Mouse (Mus musculus) forebrain, embryonic 11.5 days (tissue): ENCODE measurements around the gene Gm20422. TPM values are rescaled to one million over a fixed set of nuclear protein-coding genes. Genes with fewer than 3 reads are reported as not detected.

Experiments used
- ATAC-seq: fragments of 200-750 bp; cut with Nextera tagmentation; replicated peaks from 2 replicates; pipeline ENCODE4 v1.8.0; 2017; ENCODE audit warnings: moderate TSS enrichment; ENCODE audit not compliant: low FRiP score
- DNase-seq: peaks from one replicate; pipeline ENCODE4 v3.0.0-alpha.2; 2017; ENCODE audit warnings: low spot score
- H3K27ac ChIP-seq: fragments of 300-500 bp; sonication (generic); 2 replicates; pipeline ENCODE4 v1.5.1; 2014; ENCODE audit warnings: low read depth, low read length
- H3K27me3 ChIP-seq: fragments of 300-500 bp; sonication (generic); 2 replicates; pipeline ENCODE4 v1.6.1; 2014; ENCODE audit warnings: mild to moderate bottlenecking, low read length, mixed read lengths; ENCODE audit not compliant: control insufficient read depth, insufficient read depth
- H3K36me3 ChIP-seq: fragments of 300-500 bp; sonication (generic); 2 replicates; pipeline ENCODE4 v1.6.1; 2014; ENCODE audit warnings: mild to moderate bottlenecking, low read length, moderate library complexity, mixed read lengths; ENCODE audit not compliant: control insufficient read depth, insufficient read depth
- H3K4me1 ChIP-seq: fragments of 300-500 bp; sonication (generic); replicated peaks from 2 replicates; pipeline ENCODE4 v1.6.1; 2014; ENCODE audit warnings: low read length, mixed read lengths; ENCODE audit not compliant: control insufficient read depth, insufficient read depth
- H3K4me2 ChIP-seq: fragments of 300-500 bp; sonication (generic); 2 replicates; pipeline ENCODE4 v1.6.1; 2014; ENCODE audit warnings: low read depth, mild to moderate bottlenecking, low read length, moderate library complexity, mixed read lengths; ENCODE audit not compliant: severe bottlenecking
- H3K4me3 ChIP-seq: fragments of 300-500 bp; sonication (generic); 2 replicates; pipeline ENCODE4 v1.5.1; 2014; ENCODE audit warnings: low read depth, low read length
- H3K9ac ChIP-seq: fragments of 300-500 bp; sonication (generic); 2 replicates; pipeline ENCODE4 v1.6.1; 2014; ENCODE audit warnings: low read length
- H3K9me3 ChIP-seq: fragments of 300-500 bp; sonication (generic); 2 replicates; pipeline ENCODE4 v1.6.1; 2016; ENCODE audit warnings: low read length, mixed read lengths; ENCODE audit not compliant: control insufficient read depth
- WGBS: fragments of 180-500 bp; shearing (Covaris S2); extraction: QIAGEN DNeasy Blood & Tissue Kit; methylation state at CpG from one replicate; pipeline ENCODE4 v1.1.7; 2014; 5-methylcytosine and 5-hydroxymethylcytosine counted together
- polyA plus RNA-seq: library from polyadenylated mRNA; unstranded; fragments of >200 nt; fragmentation: Nextera tagmentation; extraction: Ambion mirVana; gene quantifications from 2 replicates; pipeline ENCODE4 v1.2.1, GENCODE M21; 2014

Gene Gm20422
- polyA plus RNA-seq: 0.68 and 0.91 TPM in 2 replicates

- Histone ChIP-seq H3K4me3 (peak within 1 kb of the TSS; percentile 81), H3K4me2 (peak within 1 kb of the TSS; percentile 66), H3K36me3 (no peaks in the 10 kb centered on the region; the same call in 1 of the 2 replicates), H3K27me3 (no peaks in the 10 kb centered on the region), H3K9ac (peak within 1 kb of the TSS; percentile 93), H3K4me1 (peaks cover 3% of the 10 kb centered on the region; the same call in 1 of the 2 replicates), H3K27ac (peak within 1 kb of the TSS; percentile 97), H3K9me3 (no peaks in the 10 kb centered on the region)
- DNase-seq: peak; percentile 93
- WGBS: 0% methylated on average over 41 of the region's 41 CpGs
- peak; percentile 100 for ATAC-seq
These were observed at the start of gene Gm20422 for GRCm38 (mm10) chr8:69774503-69775148. TSS of gene Gm20422 (minus strand) at chr8:69774886.

GRCm38 (mm10) chr8:69822386-69823191 lies 47.9 kb upstream of the Gm20422 start, which contains the start of gene Lpar2:
TSS of gene Lpar2 (plus strand) at chr8:69822429.
- no peaks in the 10 kb centered on the region for H3K27me3 ChIP-seq
- peaks cover 9% of the 10 kb centered on the region for H3K4me1 ChIP-seq
- H3K36me3 ChIP-seq: no peaks in the 10 kb centered on the region; the same call in 1 of the 2 replicates
- WGBS: under 1% methylated on average over 28 of the region's 35 CpGs
- ATAC-seq: peak; percentile 83
- DNase-seq: peak; percentile 91
- peak within 1 kb of the TSS; percentile 43 for H3K4me3 ChIP-seq
- peak within 1 kb of the TSS; percentile 63 for H3K4me2 ChIP-seq
- H3K27ac ChIP-seq: peak within 1 kb of the TSS; percentile 13; the same call in 1 of the 2 replicates
- H3K9ac ChIP-seq: peak within 1 kb of the TSS; percentile 58
- H3K9me3 ChIP-seq: no peaks in the 10 kb centered on the region

- peak overlapping the region; percentile 63 for H3K4me2 ChIP-seq
- H3K36me3 ChIP-seq: peaks cover 2% of the 10 kb centered on the region; the same call in 1 of the 2 replicates
- H3K27ac ChIP-seq: 0 out of 2 replicates have a peak overlapping the region, but pooled peaks have one; percentile 13
- no peaks in the 10 kb centered on the region for H3K9me3 ChIP-seq
- peak overlapping the region; percentile 58 for H3K9ac ChIP-seq
- DNase-seq (peak; percentile 86), ATAC-seq (peak; percentile 61)
- no peaks in the 10 kb centered on the region for H3K27me3 ChIP-seq
- H3K4me3 ChIP-seq: peak overlapping the region; percentile 43
- WGBS: 2% methylated on average over 15 of the region's 22 CpGs
- H3K4me1 ChIP-seq: peaks cover 9% of the 10 kb centered on the region
These were observed 47.3 kb upstream of the Gm20422 start for GRCm38 (mm10) chr8:69821971-69822385.

- peaks cover 9% of the 10 kb centered on the region for H3K4me1 ChIP-seq
- no peak overlapping the region for H3K4me3 ChIP-seq
- no peaks in the 10 kb centered on the region for H3K27me3 ChIP-seq
- DNase-seq (no peak), ATAC-seq (no peak)
- no peak overlapping the region for H3K27ac ChIP-seq
- H3K36me3 ChIP-seq: peaks cover 2% of the 10 kb centered on the region; the same call in 1 of the 2 replicates
- H3K4me2 ChIP-seq: no peak overlapping the region
- WGBS: 87% methylated on average over 9 of the region's 9 CpGs
- H3K9me3 ChIP-seq: no peaks in the 10 kb centered on the region
- no peak overlapping the region for H3K9ac ChIP-seq
These were observed 45.8 kb upstream of the Gm20422 start for GRCm38 (mm10) chr8:69820466-69820865.

- Histone ChIP-seq H3K4me2 (no peak overlapping the region), H3K9ac (no peak overlapping the region), H3K9me3 (no peaks in the 10 kb centered on the region), H3K27ac (no peak overlapping the region), H3K4me1 (no peaks in the 10 kb centered on the region), H3K4me3 (no peak overlapping the region), H3K36me3 (peaks cover 2% of the 10 kb centered on the region; the same call in 1 of the 2 replicates), H3K27me3 (no peaks in the 10 kb centered on the region)
- DNase-seq (no peak), ATAC-seq (no peak)
- WGBS: 92% methylated on average over 4 of the region's 4 CpGs
These were observed 40.7 kb upstream of the Gm20422 start for GRCm38 (mm10) chr8:69815396-69815795.

- Histone ChIP-seq H3K27ac (no peak overlapping the region), H3K27me3 (no peaks in the 10 kb centered on the region), H3K36me3 (peaks cover 2% of the 10 kb centered on the region; the same call in 1 of the 2 replicates), H3K9me3 (no peaks in the 10 kb centered on the region), H3K9ac (no peak overlapping the region), H3K4me1 (no peaks in the 10 kb centered on the region), H3K4me3 (no peak overlapping the region), H3K4me2 (no peak overlapping the region)
- ATAC-seq (no peak), DNase-seq (no peak)
- WGBS: 90% methylated on average over 2 of the region's 2 CpGs
These were observed 40.2 kb upstream of the Gm20422 start for GRCm38 (mm10) chr8:69814881-69815280.

GRCm38 (mm10) chr8:69809820-69810219 lies 35.1 kb upstream of the Gm20422 start:
- H3K9ac ChIP-seq: no peak overlapping the region

GRCm38 (mm10) chr8:69808864-69809403 lies 34.2 kb upstream of the Gm20422 start:
- ATAC-seq (peak; percentile 63), DNase-seq (peak; percentile 59)
- H3K36me3 ChIP-seq: peaks cover 27% of the 10 kb centered on the region
- H3K27ac ChIP-seq: no peak overlapping the region
- H3K27me3 ChIP-seq: no peaks in the 10 kb centered on the region
- 7% methylated on average over 23 of the region's 23 CpGs for WGBS
- peak overlapping the region; percentile 61 for H3K9ac ChIP-seq
- no peaks in the 10 kb centered on the region for H3K9me3 ChIP-seq
- H3K4me1 ChIP-seq: peaks cover 2% of the 10 kb centered on the region; the same call in 1 of the 2 replicates
- H3K4me2 ChIP-seq: peak overlapping the region; percentile 82
- peak overlapping the region; percentile 43 for H3K4me3 ChIP-seq

More at GRCm38 (mm10) chr8:69809820-69810219, 35.1 kb upstream of the Gm20422 start:
- H3K4me1 ChIP-seq: peaks cover 2% of the 10 kb centered on the region; the same call in 1 of the 2 replicates
- H3K9me3 ChIP-seq: no peaks in the 10 kb centered on the region
- H3K27ac ChIP-seq: no peak overlapping the region
- ATAC-seq (no peak), DNase-seq (no peak)
- no peaks in the 10 kb centered on the region for H3K27me3 ChIP-seq
- H3K4me2 ChIP-seq: no peak overlapping the region
- WGBS: 68% methylated on average over 3 of the region's 3 CpGs
- H3K4me3 ChIP-seq: no peak overlapping the region
- peaks cover 25% of the 10 kb centered on the region for H3K36me3 ChIP-seq
